Mouse (Mus musculus) myocyte (in vitro differentiated cells): ENCODE measurements around the gene Cwh43.

Experiments used
- CEBPB ChIP-seq: IDR thresholded peaks from 2 replicates; pipeline ENCODE4 v1.6.1; 2011; ENCODE audit warnings: mild to moderate bottlenecking, moderate library complexity; ENCODE audit not compliant: poor library complexity, insufficient read depth, severe bottlenecking
- E2F4 ChIP-seq: IDR thresholded peaks from one replicate; pipeline ENCODE4 v1.6.1; 2011; ENCODE audit warnings: mild to moderate bottlenecking, control low read depth, moderate library complexity; ENCODE audit not compliant: insufficient read depth
- MAX ChIP-seq: IDR thresholded peaks from one replicate; pipeline ENCODE4 v1.6.1; 2011; ENCODE audit warnings: low read depth, mild to moderate bottlenecking, control low read depth
- POLR2A ChIP-seq: IDR thresholded peaks from one replicate; pipeline ENCODE4 v1.6.1; 2011; ENCODE audit warnings: low read depth, mild to moderate bottlenecking, control low read depth, moderate library complexity; ENCODE audit not compliant: insufficient read length
- POLR2AphosphoS2 ChIP-seq: IDR thresholded peaks from one replicate; pipeline ENCODE4 v1.6.1; 2011; ENCODE audit warnings: low read depth, control low read depth; ENCODE audit not compliant: insufficient read length
- SRF ChIP-seq: IDR thresholded peaks from one replicate; pipeline ENCODE4 v1.6.1; 2011; ENCODE audit warnings: low read depth; ENCODE audit not compliant: control insufficient read depth, insufficient read length
- TCF12 ChIP-seq: IDR thresholded peaks from one replicate; pipeline ENCODE4 v1.6.1; 2011; ENCODE audit warnings: mild to moderate bottlenecking, control low read depth; ENCODE audit not compliant: poor library complexity, insufficient read depth, severe bottlenecking
- USF1 ChIP-seq: IDR thresholded peaks from one replicate; pipeline ENCODE4 v1.6.1; 2011; ENCODE audit warnings: low read depth, mild to moderate bottlenecking, control low read depth, moderate library complexity

DNA sequence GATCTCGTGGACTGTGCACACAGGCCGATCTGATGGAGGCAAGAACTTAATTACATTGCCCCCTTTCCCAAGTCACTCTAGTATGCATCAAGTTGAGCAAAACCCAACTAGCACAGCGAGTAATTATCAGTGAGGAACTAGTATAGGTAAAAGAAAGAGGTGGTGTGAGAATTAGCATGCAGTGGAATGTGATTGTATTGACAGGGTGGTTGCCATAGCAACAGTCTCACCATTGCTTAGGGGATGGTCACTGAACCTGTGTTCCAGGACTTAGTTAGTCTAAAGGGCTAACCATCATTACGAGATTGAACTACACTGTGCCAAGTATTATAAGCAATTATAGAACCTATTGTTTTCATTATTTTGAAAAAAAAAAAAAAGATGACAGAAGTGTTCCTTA lies 80.6 kb downstream of the Cwh43 start:
- TF ChIP-seq E2F4 (no peak), POLR2A (no peak), MAX (no peak), POLR2AphosphoS2 (no peak), TCF12 (no peak), CEBPB (no peak), USF1 (no peak), SRF (no peak)
